Mouse (Mus musculus): ENCODE measurements around the gene Cux2.
A peak's percentile ranks its signal among the peaks of the same experiment; 100 is the strongest.

Gene Cux2

DNA sequence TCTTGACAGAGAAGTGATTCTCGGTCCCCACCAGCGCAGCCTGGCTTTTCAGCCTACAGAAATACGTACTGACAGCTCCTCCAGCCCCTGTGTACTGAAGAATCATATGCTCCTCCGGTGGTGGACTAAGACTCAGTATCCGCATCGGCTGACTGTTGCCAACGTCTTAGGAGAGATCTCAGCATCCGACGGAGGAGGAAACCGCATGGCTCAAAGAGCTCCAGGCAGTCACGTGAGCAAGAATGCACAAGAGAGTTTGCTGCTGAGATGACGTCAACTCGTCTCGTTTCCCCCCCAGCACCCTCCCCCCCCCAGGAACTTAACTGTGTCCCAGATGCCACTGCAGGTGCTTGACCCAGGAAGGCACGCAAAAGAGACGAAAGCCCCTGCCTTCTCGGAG is 34.8 kb downstream of the Cux2 start:
- DNase-seq: no peak

GRCm38 (mm10) chr5:122014671-122015070 is 35.2 kb downstream of the Cux2 start:
- DNase-seq: no peak

GRCm38 (mm10) chr5:122011289-122011688 is 38.6 kb downstream of the Cux2 start:
- no peak for DNase-seq

DNA sequence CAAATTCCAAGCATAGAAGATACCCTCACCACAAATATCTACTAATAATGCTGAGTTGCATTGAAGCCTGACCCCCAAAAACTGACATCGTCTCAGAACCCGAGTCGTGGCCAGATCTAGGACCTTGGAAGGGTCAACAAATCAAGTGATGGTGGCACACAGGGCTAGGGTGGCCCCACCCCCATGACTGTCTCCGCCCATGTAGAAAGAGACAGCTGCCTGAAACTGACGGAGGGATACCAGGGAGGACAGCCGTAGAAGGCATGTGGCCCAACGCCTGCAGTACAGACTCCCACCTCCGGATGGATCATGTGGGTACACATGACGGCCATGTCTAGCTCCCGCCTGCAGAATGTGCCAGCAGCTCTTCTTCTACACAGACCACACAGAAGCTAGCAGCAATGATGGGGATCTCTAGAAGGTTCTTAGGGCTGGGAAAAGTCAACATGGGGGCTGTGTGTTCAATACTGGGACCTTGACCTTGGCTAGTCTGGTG is 41.9 kb downstream of the Cux2 start:
- no peak for DNase-seq

GRCm38 (mm10) chr5:122003460-122003859 is 46.4 kb downstream of the Cux2 start:
- DNase-seq: no peak

- DNase-seq: no peak
These were observed 47.8 kb downstream of the Cux2 start for GRCm38 (mm10) chr5:122002148-122002547.

GRCm38 (mm10) chr5:122001311-122001710 is 48.6 kb downstream of the Cux2 start:
- no peak for DNase-seq

- peak; percentile 46 to 51 for DNase-seq
These were observed 49.5 kb downstream of the Cux2 start for GRCm38 (mm10) chr5:122000381-122000780.

DNA sequence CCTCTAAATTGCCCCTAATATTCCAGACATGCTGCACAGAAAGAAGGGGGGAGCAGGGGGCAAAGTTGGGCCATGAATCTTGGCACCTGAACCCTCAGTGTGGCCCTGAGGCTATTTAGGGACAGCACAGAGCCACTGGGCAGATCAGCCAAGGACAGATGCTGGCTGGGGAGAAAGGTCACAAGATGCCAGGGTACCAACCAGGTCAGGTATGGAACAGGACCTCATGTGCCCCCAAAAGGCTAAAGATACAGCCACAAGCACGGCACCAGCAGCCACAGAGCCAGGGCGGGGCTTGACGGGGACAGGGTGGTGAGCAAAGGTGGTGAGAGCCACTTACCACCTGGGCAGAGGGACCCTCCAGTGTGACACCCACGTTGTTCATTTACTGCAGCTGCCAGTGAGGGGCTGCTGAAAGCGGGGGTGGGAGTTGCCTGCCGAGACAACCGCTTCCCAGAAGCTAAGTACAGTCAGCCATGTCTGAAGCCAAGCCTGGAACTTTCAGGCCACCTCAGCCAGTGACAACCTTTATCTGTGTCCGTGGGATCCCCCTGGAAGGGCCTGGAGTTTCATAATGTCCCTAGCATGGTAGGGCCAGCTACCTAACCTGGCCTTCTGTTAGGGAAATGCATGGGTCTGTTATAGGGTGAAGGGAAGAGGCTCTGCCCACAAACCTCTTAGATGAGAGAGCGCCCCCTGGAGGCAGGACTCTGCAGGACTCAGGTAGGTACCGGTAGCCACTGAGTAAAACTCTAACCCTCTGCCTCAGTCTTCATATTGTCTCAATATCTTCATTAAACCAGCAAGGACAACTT is 50.7 kb downstream of the Cux2 start:
- DNase-seq: peak; percentile 74 to 86

- DNase-seq: no peak
These were observed 51.6 kb downstream of the Cux2 start for GRCm38 (mm10) chr5:121998281-121998680.

DNA sequence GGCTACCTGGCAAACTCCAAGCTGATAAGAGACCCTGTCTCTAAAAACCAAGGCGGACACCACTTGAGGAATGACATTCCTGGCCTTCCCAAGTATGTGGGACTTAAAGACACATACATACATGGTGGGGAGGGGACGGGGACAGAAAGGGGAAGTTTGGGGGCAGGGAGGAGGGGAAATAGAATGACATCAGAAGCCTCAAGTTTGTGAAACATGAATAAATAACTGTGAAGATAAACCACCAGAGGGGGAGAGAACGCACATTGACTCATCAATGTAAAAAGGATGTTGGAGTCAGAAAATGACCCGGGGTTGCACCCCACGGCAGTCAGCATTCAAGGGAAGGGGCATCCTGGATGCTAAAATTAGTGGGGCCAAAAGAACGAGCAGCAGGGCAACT is 53.2 kb downstream of the Cux2 start:
- DNase-seq: no peak

DNA sequence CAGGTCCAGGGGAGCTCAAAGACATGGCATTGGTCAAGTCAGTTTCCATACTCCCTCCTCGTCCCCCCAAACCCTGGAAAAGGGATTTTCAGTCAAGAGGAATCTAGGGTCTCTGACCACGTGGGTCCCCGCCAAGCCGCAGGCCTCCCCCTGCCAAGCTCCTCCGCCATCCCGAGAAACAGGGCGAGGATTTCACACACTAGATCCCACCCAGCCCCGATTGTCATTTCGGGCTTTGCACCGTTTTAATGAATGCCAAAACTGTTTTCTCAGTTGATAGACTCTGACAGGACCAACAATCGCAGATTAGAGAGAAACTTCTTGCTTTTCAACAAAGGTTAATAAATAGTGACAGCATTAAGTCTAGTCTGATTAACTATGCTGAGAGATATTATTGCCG is 55.1 kb downstream of the Cux2 start:
- no peak for DNase-seq

GRCm38 (mm10) chr5:121991914-121992313 is 58.0 kb downstream of the Cux2 start:
- DNase-seq: no peak

DNA sequence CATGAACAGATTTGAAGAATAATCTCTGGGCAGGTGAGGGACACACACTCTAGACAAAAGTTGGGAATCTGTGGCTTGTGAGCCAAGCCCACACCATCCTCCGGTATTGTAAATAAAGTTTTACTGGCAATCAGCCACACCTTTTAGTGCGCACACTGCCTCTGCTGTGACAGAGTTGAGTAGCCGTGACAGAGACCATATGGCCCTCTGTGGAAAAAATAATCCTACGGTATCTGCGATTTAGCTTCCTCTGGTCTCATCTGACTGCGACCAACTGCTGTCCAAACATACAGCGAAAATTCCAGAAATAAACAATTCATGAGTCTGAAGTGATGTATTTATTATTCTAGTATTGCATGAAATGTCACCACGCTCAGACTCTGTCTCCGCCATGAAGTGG is 64.0 kb downstream of the Cux2 start:
- no peak for DNase-seq

GRCm38 (mm10) chr5:121981650-121982131 is 68.2 kb downstream of the Cux2 start:
- peak in 1 of 2 experiments; percentile 32 for DNase-seq

GRCm38 (mm10) chr5:121976331-121976730 is 73.6 kb downstream of the Cux2 start:
- DNase-seq: no peak

- DNase-seq: peak; percentile 47 to 51
These were observed 76.4 kb downstream of the Cux2 start for GRCm38 (mm10) chr5:121973541-121973940.

- DNase-seq: peak in 1 of 2 experiments; percentile 29
These were observed 77.2 kb downstream of the Cux2 start for GRCm38 (mm10) chr5:121972680-121973192.

DNA sequence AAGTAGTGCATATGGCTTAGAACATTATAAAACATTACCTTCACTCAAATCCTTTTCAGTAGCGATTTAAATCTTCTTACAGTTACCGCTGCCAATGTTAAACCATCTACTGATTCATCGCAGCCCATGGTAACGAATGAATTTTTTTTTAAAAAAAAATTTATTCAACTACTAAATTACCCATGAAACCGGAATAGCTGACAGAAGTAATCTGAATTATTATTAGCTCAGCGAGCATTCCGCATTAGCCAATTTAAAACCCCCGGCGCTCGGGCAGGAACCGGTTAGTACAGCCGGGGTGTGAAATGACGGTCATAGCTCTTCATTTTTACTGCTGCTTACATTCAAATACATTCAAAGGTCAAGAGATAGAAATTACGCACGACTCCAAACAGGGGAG is 80.9 kb downstream of the Cux2 start:
- no peak for DNase-seq

DNA sequence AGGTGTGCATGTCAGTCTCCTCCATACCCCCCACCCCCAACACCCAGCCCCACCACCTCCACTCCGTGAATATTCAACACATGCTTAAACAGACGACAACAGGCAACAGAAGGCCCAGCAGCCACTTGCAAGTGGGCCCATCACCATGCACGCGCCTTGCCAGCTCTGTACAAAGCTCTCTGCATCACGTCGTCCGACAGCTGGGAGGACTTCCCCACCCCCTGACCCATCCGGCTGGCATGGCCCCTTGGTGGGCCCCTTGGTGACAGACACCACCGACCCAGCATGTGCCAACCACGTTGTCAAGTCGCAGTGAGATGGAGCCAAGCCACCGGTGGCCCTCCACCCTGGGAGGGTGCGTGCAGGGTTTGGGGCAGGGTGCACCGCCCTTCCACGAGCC is 81.5 kb downstream of the Cux2 start:
- peak in 1 of 2 experiments; percentile 43 for DNase-seq

- DNase-seq: no peak
These were observed 82.4 kb downstream of the Cux2 start for GRCm38 (mm10) chr5:121967520-121967919.

DNA sequence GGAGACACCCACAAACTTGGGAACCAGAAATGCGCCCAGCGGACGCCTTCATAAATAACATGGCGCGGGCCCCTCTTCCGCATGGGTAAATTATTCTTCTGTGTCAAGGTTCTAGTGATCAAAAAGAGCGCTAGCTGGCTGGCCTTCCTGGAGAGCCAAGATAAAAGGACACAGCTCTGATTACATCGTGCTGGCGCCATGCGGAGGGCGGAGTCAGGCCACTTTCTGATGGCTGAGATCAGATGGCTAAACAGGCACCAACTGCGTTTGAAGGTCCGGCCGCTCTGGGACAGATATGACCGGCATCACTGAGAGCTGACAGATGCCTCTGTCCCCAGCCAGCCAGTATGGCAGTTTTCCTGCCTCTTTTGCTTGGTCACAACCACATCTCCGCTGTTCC is 83.0 kb downstream of the Cux2 start:
- DNase-seq: no peak

DNA sequence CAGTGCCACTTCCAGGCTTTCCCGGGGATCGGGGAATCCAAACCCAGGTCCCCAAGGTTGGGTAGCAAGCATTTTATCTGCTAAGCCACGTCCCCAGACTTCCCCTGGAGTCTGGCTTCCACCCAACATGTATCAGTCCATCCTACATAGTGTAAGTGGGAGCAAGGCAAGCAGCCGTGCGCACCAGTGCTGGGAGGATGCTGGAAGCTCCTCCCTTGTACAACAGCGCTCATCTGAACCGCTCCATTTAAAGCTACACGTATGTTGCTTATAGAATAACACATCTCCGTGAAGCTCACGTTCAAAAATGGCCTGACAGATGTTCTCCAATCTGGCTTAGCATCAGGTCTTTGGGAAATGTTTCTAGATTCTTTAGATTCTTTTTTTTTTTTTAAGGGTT is 86.9 kb downstream of the Cux2 start:
- no peak for DNase-seq

- no peak for DNase-seq
These were observed 87.5 kb downstream of the Cux2 start for GRCm38 (mm10) chr5:121962359-121962758.

Data from cerebellum, postnatal 14 days (tissue).